Mouse (Mus musculus): Measurements from ENCODE around the gene Dmrtb1. TPM values are rescaled to one million over a fixed set of nuclear protein-coding genes. Genes with fewer than 3 reads are reported as not detected.
A peak's percentile ranks its signal among the peaks of the same experiment; 100 is the strongest.

Dmrtb1 gene
- total and polyA plus RNA-seq, 2 experiments from 2014 or later, result 8.1 to 12.2 TPM

DNA sequence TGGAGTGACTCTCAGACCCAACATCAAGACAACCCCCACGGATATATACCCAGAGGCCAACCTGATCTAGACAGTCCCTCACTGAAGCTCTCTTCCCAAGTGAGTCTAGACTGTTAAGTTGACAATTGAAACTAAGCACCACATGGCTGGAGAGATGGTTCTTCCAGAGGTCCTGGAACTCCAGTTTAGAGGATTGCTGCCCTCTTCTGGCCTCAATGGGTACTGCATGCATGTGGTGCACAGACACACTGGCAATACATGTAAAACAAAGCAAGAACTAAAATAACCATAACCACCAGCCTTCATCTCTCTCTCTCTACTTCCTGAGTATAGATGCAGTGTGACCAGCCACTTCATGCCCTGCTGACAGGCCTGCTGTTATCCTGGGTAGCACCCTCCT, 20.2 kb upstream of the Dmrtb1 start:
- TF ChIP-seq CTCF (IDR thresholded peaks at IDR 0.05; ENCODE audit: low read depth), result peak; percentile 77
- H3K9ac ChIP-seq (replicated peaks; ENCODE audit: low read length), result no peak overlapping the region
- 88% methylated on average over 1 of the region's 1 CpGs for WGBS
- H3K9me3 ChIP-seq (ENCODE audit: low read length), result no peaks in the 10 kb centered on the region
- no peak for ATAC-seq
- no peaks in the 10 kb centered on the region for H3K36me3 ChIP-seq (ENCODE audit: insufficient read depth, low read length)
- H3K27me3 ChIP-seq (ENCODE audit: insufficient read depth, low read length), result no peaks in the 10 kb centered on the region
- H3K4me2 ChIP-seq (ENCODE audit: low read depth, low read length), result no peak overlapping the region
- H3K4me1 ChIP-seq (ENCODE audit: insufficient read depth, low read length), result no peaks in the 10 kb centered on the region
- no peak overlapping the region for H3K4me3 ChIP-seq (ENCODE audit: low read length)
- no peak overlapping the region for H3K27ac ChIP-seq
- DNase-seq (ENCODE audit: low spot score), result peak; percentile 62

DNA sequence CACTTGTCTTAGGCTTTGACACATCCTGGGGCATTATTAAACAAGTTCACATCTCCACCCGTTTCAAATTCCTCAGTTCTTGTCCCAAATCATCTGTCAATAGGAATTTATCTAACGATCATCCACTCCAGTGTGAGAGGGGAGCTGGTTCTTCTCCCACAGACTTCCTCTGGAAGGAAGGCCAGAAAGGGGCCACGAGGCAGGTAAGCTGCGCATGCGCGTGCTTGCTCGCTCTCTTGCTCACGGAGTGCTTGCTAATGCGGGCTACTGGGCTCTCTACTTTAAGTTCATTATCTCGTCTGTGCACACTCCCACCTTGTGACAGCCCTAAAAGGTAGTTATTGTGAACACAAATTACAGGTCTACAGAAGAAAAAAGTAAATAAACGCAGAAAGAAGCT, 17.6 kb upstream of the Dmrtb1 start:
- no peak overlapping the region for H3K4me2 ChIP-seq (ENCODE audit: low read depth, low read length)
- no peaks in the 10 kb centered on the region for H3K4me1 ChIP-seq (ENCODE audit: insufficient read depth, low read length)
- DNase-seq (ENCODE audit: low spot score) (no peak), ATAC-seq (no peak)
- no peaks in the 10 kb centered on the region for H3K27me3 ChIP-seq (ENCODE audit: insufficient read depth, low read length)
- H3K4me3 ChIP-seq (ENCODE audit: low read length), result no peak overlapping the region
- no peak overlapping the region for H3K27ac ChIP-seq
- WGBS, result 79% methylated on average over 11 of the region's 11 CpGs
- H3K36me3 ChIP-seq (ENCODE audit: insufficient read depth, low read length), result no peaks in the 10 kb centered on the region
- H3K9ac ChIP-seq (replicated peaks; ENCODE audit: low read length), result no peak overlapping the region
- H3K9me3 ChIP-seq (ENCODE audit: low read length), result no peaks in the 10 kb centered on the region
- no peak for TF ChIP-seq CTCF (IDR thresholded peaks at IDR 0.05; ENCODE audit: low read depth)

DNA sequence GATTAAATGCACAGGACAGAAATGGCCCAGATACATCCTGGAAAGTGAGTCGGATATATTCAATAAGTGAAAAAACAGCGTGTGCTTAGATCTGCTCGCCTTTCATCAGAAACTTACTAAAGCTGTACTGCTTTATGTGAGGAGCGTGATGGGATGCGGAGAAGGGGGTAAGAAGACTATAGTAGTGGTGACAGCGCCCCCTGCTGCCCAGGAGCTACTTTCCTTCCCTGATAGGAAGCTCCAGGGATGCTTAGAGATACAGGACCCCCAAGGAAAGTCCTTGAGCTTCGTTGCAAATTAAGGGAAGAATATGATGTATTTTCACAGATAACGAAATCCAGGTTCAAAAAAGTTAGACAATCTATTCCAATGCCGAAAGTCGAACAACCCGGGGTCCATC, 17.1 kb upstream of the Dmrtb1 start:
- no peak for ATAC-seq
- DNase-seq (ENCODE audit: low spot score), result peak; percentile 80
- no peaks in the 10 kb centered on the region for H3K4me1 ChIP-seq (ENCODE audit: insufficient read depth, low read length)
- no peak overlapping the region for H3K4me2 ChIP-seq (ENCODE audit: low read depth, low read length)
- WGBS, result 31% methylated on average over 11 of the region's 11 CpGs
- no peak overlapping the region for H3K9ac ChIP-seq (replicated peaks; ENCODE audit: low read length)
- H3K4me3 ChIP-seq (ENCODE audit: low read length), result no peak overlapping the region
- no peak overlapping the region for H3K27ac ChIP-seq
- TF ChIP-seq CTCF (IDR thresholded peaks at IDR 0.05; ENCODE audit: low read depth), result peak; percentile 72
- no peaks in the 10 kb centered on the region for H3K36me3 ChIP-seq (ENCODE audit: insufficient read depth, low read length)
- H3K9me3 ChIP-seq (ENCODE audit: low read length), result no peaks in the 10 kb centered on the region
- H3K27me3 ChIP-seq (ENCODE audit: insufficient read depth, low read length), result no peaks in the 10 kb centered on the region

DNA sequence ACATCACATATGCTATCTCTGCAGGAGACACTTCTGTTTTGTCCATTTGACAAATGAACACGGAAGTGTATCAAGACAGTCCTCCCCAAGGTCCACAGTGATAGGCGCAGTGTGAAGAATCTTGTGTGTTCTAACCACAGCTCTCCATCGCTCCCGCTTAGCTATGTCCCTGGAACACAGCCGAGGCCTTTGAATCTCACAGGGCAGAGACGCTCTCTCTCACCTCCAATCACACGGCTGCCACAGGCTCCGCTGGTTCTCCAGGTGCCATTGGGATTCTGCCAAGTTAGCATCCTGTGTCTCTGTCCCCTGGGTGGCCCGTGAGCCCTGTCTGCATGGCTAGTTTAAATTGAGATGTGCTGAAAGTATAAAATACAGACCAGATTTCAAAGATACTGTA, 15.2 kb upstream of the Dmrtb1 start:
- H3K4me1 ChIP-seq (ENCODE audit: insufficient read depth, low read length), result no peaks in the 10 kb centered on the region

DNA sequence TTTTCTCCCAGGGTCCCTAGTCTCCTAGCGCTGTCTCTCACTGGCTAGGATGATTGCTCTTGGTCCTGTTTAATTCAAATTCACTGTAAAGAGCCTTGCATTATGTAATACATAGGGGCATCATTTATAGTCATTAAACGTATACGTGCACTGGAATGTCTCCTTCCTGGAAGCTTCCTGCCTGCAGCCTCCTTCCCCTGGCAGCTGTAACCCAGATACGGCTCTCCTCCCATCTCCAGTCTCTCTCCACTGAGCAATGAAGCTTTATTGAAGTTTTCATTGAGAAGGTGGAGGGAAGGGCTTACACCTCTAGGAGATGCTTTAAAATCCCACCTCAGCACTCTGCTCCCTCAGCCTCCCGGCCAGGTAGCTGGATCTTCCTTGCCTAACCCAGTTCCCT, 9.8 kb upstream of the Dmrtb1 start:
- Histone ChIP-seq H3K4me3 (ENCODE audit: low read length) (no peak overlapping the region), H3K36me3 (ENCODE audit: insufficient read depth, low read length) (no peaks in the 10 kb centered on the region), H3K9me3 (ENCODE audit: low read length) (no peaks in the 10 kb centered on the region), H3K4me1 (ENCODE audit: insufficient read depth, low read length) (no peaks in the 10 kb centered on the region), H3K4me2 (ENCODE audit: low read depth, low read length) (no peak overlapping the region), H3K27me3 (ENCODE audit: insufficient read depth, low read length) (no peaks in the 10 kb centered on the region), H3K9ac (replicated peaks; ENCODE audit: low read length) (no peak overlapping the region), H3K27ac (no peak overlapping the region)
- peak; percentile 27; the same call in 1 of the 2 replicates for ATAC-seq
- no peak for DNase-seq (ENCODE audit: low spot score)
- 58% methylated on average over 5 of the region's 5 CpGs for WGBS
- TF ChIP-seq CTCF (IDR thresholded peaks at IDR 0.05; ENCODE audit: low read depth), result no peak

More for the DNA sequence above, 15.2 kb upstream of the Dmrtb1 start:
- H3K27ac ChIP-seq, result no peak overlapping the region
- H3K36me3 ChIP-seq (ENCODE audit: insufficient read depth, low read length), result no peaks in the 10 kb centered on the region
- TF ChIP-seq CTCF (IDR thresholded peaks at IDR 0.05; ENCODE audit: low read depth), result no peak
- H3K4me3 ChIP-seq (ENCODE audit: low read length), result no peak overlapping the region
- no peak overlapping the region for H3K9ac ChIP-seq (replicated peaks; ENCODE audit: low read length)
- peak; percentile 25 for DNase-seq (ENCODE audit: low spot score)
- no peaks in the 10 kb centered on the region for H3K27me3 ChIP-seq (ENCODE audit: insufficient read depth, low read length)
- 52% methylated on average over 9 of the region's 9 CpGs for WGBS
- no peak for ATAC-seq
- no peaks in the 10 kb centered on the region for H3K9me3 ChIP-seq (ENCODE audit: low read length)
- H3K4me2 ChIP-seq (ENCODE audit: low read depth, low read length), result no peak overlapping the region

DNA sequence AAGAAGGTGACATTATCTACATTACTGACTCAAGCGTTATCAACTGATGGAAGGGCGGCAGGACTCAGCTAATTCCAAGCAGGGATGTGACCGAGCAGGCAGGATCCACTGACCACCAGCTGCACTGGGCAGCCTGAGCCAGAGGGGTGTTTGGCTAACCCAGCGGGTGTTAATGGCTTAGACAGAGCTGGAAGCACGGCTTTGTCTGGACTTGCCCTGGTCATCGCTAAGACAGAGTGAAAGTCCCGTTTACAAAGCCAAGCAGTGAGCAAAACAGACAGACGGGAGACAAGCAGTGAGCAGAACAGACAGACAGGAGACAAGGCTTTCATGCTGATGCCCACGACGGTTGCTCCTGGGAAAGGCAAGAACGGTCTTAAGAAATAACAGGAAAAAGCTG, 4.2 kb upstream of the Dmrtb1 start:
- no peaks in the 10 kb centered on the region for H3K27me3 ChIP-seq (ENCODE audit: insufficient read depth, low read length)
- H3K27ac ChIP-seq, result no peak overlapping the region
- no peaks in the 10 kb centered on the region for H3K9me3 ChIP-seq (ENCODE audit: low read length)
- H3K36me3 ChIP-seq (ENCODE audit: insufficient read depth, low read length), result no peaks in the 10 kb centered on the region
- H3K4me2 ChIP-seq (ENCODE audit: low read depth, low read length), result no peak overlapping the region; the same call in 1 of the 2 replicates
- H3K9ac ChIP-seq (replicated peaks; ENCODE audit: low read length), result 0 out of 2 replicates have a peak overlapping the region, but pooled peaks have one; percentile 18
- DNase-seq (ENCODE audit: low spot score) (no peak), ATAC-seq (no peak)
- no peak overlapping the region for H3K4me3 ChIP-seq (ENCODE audit: low read length)
- WGBS, result 11% methylated on average over 11 of the region's 11 CpGs
- no peak for TF ChIP-seq CTCF (IDR thresholded peaks at IDR 0.05; ENCODE audit: low read depth)
- 0 out of 2 replicates have a peak, but pooled peaks cover 5% of the 10 kb centered on the region for H3K4me1 ChIP-seq (ENCODE audit: insufficient read depth, low read length)

DNA sequence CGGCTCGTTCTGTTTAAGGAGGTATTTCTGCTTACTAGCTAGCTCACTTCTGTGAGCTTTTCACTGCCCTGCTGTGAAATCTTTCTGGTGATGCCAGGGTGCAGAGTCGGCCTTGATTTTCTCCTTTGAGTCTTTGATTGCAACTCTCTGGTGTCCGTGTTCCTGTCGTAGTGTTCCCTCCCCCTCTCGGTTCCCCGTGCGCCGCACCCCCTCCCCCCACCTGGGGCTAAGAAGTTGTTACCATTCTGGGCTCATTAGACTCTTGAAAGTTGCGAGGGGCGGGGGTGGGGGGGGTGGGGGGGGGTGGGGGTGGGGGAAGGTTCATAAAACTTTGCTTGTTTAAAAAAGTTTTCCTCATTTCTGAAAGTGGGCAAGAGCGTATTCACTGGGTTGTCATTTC, 3.1 kb upstream of the Dmrtb1 start:
- ATAC-seq, result no peak
- no peak overlapping the region for H3K4me2 ChIP-seq (ENCODE audit: low read depth, low read length)
- no peak overlapping the region for H3K27ac ChIP-seq
- DNase-seq (ENCODE audit: low spot score), result no peak
- 0 out of 2 replicates have a peak, but pooled peaks cover 5% of the 10 kb centered on the region for H3K4me1 ChIP-seq (ENCODE audit: insufficient read depth, low read length)
- no peak overlapping the region for H3K4me3 ChIP-seq (ENCODE audit: low read length)
- no peak overlapping the region for H3K9ac ChIP-seq (replicated peaks; ENCODE audit: low read length)
- no peaks in the 10 kb centered on the region for H3K9me3 ChIP-seq (ENCODE audit: low read length)
- no peak for TF ChIP-seq CTCF (IDR thresholded peaks at IDR 0.05; ENCODE audit: low read depth)
- no peaks in the 10 kb centered on the region for H3K36me3 ChIP-seq (ENCODE audit: insufficient read depth, low read length)
- H3K27me3 ChIP-seq (ENCODE audit: insufficient read depth, low read length), result no peaks in the 10 kb centered on the region
- 48% methylated on average over 12 of the region's 12 CpGs for WGBS

All from hindbrain, postnatal 0 days (tissue).